Mouse (Mus musculus): ENCODE results near the gene Esp36. TPM values are rescaled to one million over a fixed set of nuclear protein-coding genes. Genes with fewer than 3 reads are reported as not detected.
"Not testable (repeated sequence)": the region's sequence is repeated elsewhere in the genome, so short reads cannot be mapped to it uniquely, and the experiment has no call there.

Gene Esp36
- not detected for total RNA-seq (2021)
- long read RNA-seq, experiment 1, result 0 reads
- long read RNA-seq, experiment 2, result 0 reads

GRCm38 (mm10) chr17:38420085-38420484, at the start of gene Esp36:
Gene Esp36, minus strand, starts transcription at chr17:38420185.
- DNase-seq (ENCODE audit: low spot score in 2 of 2), result no peak

GRCm38 (mm10) chr17:38456206-38456605, 36.2 kb upstream of the Esp36 start:
- not testable (repeated sequence) for DNase-seq (ENCODE audit: low spot score in 2 of 2)

- DNase-seq (ENCODE audit: low spot score in 2 of 2), result no peak
Measured at GRCm38 (mm10) chr17:38450688-38451087, 30.7 kb upstream of the Esp36 start.

- DNase-seq (ENCODE audit: low spot score in 2 of 2), result no peak
Measured at GRCm38 (mm10) chr17:38406135-38406534, 13.8 kb downstream of the Esp36 start.

GRCm38 (mm10) chr17:38391821-38392220, 28.2 kb downstream of the Esp36 start:
- DNase-seq (ENCODE audit: low spot score in 2 of 2), result no peak

Other genes starting within 250 kb of the Esp36 start
- gene Olfr134, start 248.8 kb downstream of the Esp36 start, total RNA-seq (2021), result not detected
- gene Olfr135, start 215.8 kb downstream of the Esp36 start, total RNA-seq (2021), result not detected
- not detected for gene Olfr138, start 159.2 kb downstream of the Esp36 start, total RNA-seq (2021)
- not detected for gene Olfr137, start 112.6 kb downstream of the Esp36 start, total RNA-seq (2021)
- not detected for gene Olfr136, start 90.4 kb downstream of the Esp36 start, total RNA-seq (2021)
- gene Esp34, start 134.0 kb upstream of the Esp36 start, total RNA-seq (2021), result not detected
- not detected for gene Esp31, start 219.3 kb upstream of the Esp36 start, total RNA-seq (2021)

All from gastrocnemius, postnatal 4 days (tissue).